Mouse (Mus musculus) embryonic fibroblast, embryonic 13.5 days (primary cell): ENCODE measurements at regions not wholly inside any gene's neighbourhood (a gene's known extent, or its start where the extent isn't known, plus 50 kb on each side); places are given as distances from the start of the nearest gene placed in this dataset.

Source experiments
- H3K27ac ChIP-seq: 2 replicates; pipeline ENCODE4 v1.5.1; 2012; ENCODE audit warnings: low read length, control low read depth, inconsistent platforms; ENCODE audit not compliant: insufficient read depth
- H3K4me1 ChIP-seq: 2 replicates; pipeline ENCODE4 v1.6.1; 2011; ENCODE audit warnings: low read length; ENCODE audit not compliant: control insufficient read depth, insufficient read depth
- H3K4me3 ChIP-seq: 2 replicates; pipeline ENCODE4 v1.5.1; 2011; ENCODE audit warnings: mild to moderate bottlenecking, control low read depth, low read length; ENCODE audit not compliant: insufficient read depth
- CTCF ChIP-seq: IDR thresholded peaks from 2 replicates; pipeline ENCODE4 v1.5.1; 2011; ENCODE audit warnings: mild to moderate bottlenecking, control low read depth, low read length, moderate library complexity, borderline replicate concordance; ENCODE audit not compliant: insufficient read depth
- POLR2A ChIP-seq: IDR thresholded peaks from 2 replicates; pipeline ENCODE4 v1.6.1; 2011; ENCODE audit warnings: low read depth, mild to moderate bottlenecking, control low read depth, low read length, moderate library complexity

DNA sequence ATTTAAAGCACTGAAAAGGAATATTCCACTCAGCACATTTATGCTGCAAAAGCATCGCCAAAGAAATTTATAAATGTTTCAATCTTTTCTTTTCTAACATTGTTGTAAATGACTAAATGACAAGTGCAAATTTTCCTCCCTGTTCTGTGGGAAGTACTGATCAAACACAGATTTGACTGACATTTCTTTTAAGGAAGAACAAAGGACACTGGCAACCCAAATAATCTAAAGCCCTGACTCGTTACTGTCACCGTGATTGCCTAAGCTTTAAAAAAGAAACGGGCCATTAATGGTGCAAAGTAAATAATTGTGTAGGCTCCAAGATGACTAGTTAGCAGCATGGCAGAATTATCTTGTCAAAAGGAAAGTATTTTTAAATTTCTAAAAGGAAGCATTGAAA, 587.4 kb downstream of the Otol1 start:
- Histone ChIP-seq H3K4me1 (no peaks in the 10 kb centered on the region), H3K27ac (no peak overlapping the region), H3K4me3 (no peak overlapping the region)
- no peak for TF ChIP-seq CTCF
- no peak for TF ChIP-seq POLR2A
